Mouse (Mus musculus) thymus, adult 2 months (tissue): ENCODE results near the gene Sgcd.

Experiments
- CTCF ChIP-seq: fragments of 200-500 bp; IDR thresholded peaks from 2 replicates; pipeline ENCODE4 v1.5.1; 2012; ENCODE audit warnings: mild to moderate bottlenecking, control low read depth, low read length, moderate library complexity, borderline replicate concordance; ENCODE audit not compliant: control insufficient read depth, poor library complexity, insufficient read depth; ENCODE audit errors: extremely low read depth
- POLR2A ChIP-seq: fragments of 200-500 bp; IDR thresholded peaks from 2 replicates; pipeline ENCODE4 v1.6.1; 2012; ENCODE audit warnings: mild to moderate bottlenecking, low read length, control low read depth, moderate library complexity; ENCODE audit not compliant: control insufficient read depth, poor library complexity, insufficient read depth; ENCODE audit errors: extremely low read depth

DNA sequence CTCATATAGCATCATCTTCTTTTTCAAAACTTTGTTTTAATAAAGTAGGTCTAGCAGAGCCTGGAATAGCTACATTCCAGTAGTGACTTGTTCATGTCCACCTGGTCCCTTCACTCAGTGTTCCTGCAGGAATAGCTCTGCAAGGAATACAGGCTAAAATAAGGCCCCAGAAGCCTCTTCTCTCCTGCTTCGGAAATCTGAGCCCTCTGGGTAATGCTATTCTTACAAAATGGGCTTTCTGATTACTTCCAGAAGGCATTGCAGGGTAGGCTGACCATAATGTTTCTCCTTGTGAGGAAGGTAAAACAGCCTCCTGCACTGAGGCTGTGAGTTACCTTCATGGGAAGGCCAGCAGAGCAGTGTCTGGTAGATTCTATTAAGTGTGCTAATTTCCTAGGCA, 611.9 kb downstream of the Sgcd start:
- TF ChIP-seq CTCF (no peak), POLR2A (no peak)
